Mouse (Mus musculus) megakaryocyte, embryonic 14.5 days (primary cell): ENCODE measurements around the gene Usp22.

Experiments used
- FLI1 ChIP-seq: IDR thresholded peaks from 2 replicates; pipeline ENCODE4 v1.6.1; 2012; ENCODE audit warnings: low read length, inconsistent platforms, mixed read lengths
- GATA1 ChIP-seq: IDR thresholded peaks from 3 replicates; pipeline ENCODE4 v1.6.1; 2012; ENCODE audit warnings: mixed read lengths, low read length, inconsistent platforms, borderline replicate concordance

DNA sequence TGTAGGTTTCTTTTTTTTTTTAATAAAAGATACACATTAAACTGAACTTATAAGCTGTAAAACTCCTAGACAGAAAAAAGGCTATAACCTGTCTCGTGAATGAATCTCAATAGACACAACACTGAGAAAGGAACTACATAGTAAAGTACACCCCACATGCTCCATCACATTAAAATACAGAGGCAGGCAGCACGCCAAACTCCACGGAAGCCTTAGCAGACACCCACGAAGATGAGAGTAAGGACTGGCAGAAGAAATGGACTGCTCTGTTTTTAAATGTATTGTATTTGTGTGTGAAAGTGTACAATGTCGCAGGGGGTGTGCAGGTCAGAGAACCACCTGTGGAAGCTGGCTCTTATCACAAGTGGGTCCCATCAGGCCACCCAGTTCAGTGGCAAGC lies 4.7 kb downstream of the Usp22 start:
- TF ChIP-seq GATA1 (no peak), FLI1 (no peak)
